Mouse (Mus musculus) ES-E14 (cell line): Measurements from ENCODE around the gene Nr2e3.

Source experiments
- CHD2 ChIP-seq: IDR thresholded peaks from 2 replicates; pipeline ENCODE4 v1.6.1; 2014; ENCODE audit warnings: mild to moderate bottlenecking, low read depth, low read length, inconsistent platforms
- HCFC1 ChIP-seq: IDR thresholded peaks from 2 replicates; pipeline ENCODE4 v1.6.1; 2012; ENCODE audit warnings: low read length, inconsistent platforms, borderline replicate concordance; ENCODE audit not compliant: insufficient read depth
- MAFK ChIP-seq: IDR thresholded peaks from 2 replicates; pipeline ENCODE4 v1.6.1; 2014; ENCODE audit warnings: mild to moderate bottlenecking, low read depth, low read length, inconsistent platforms; ENCODE audit not compliant: insufficient read depth
- ZC3H11A ChIP-seq: IDR thresholded peaks from 2 replicates; pipeline ENCODE4 v1.6.1; 2012; ENCODE audit warnings: low read depth, mild to moderate bottlenecking, inconsistent platforms, low read length, borderline replicate concordance
- ZNF384 ChIP-seq: IDR thresholded peaks from 2 replicates; pipeline ENCODE4 v1.6.1; 2012; ENCODE audit warnings: low read depth, low read length, inconsistent platforms

DNA sequence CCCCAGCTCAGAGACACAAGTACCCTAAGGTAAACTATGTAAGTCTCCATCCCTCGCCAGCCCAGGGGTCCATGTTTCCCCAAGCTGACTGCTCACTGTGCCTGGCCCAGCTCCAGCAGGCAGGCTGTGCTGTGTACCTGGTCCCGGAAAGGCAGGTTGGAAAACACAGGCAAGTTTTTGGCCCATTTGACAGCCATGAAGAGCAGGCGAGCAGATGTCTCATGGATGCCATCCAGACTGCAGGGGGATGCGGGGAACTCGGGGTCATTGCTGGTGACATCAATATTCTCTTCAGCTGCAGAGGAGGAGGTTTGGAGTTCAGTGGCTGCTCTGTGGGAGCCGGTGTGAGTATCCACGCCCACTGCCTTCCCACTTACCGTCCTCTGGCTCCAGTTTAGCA, 12.2 kb downstream of the Nr2e3 start:
- no peak for TF ChIP-seq HCFC1
- no peak for TF ChIP-seq MAFK
- no peak for TF ChIP-seq ZNF384
- TF ChIP-seq CHD2, result no peak
- TF ChIP-seq ZC3H11A, result no peak
